Mouse (Mus musculus): ENCODE data around the gene Zc3h10.

- peak; percentile 53 for TF ChIP-seq CTCF (IDR thresholded peaks at IDR 0.05; ENCODE audit: low read depth)
- TF ChIP-seq EP300 (IDR thresholded peaks at IDR 0.05; ENCODE audit: low read depth) = no peak
These were observed 8.7 kb upstream of the Zc3h10 start for GRCm38 (mm10) chr10:128556286-128556685.
